ENCODE assay signal across 18 mouse cellular contexts in genomic region chr15:96983581-96984330, GRCm38 (mm10).
DNase-seq lines count a peak whose midpoint lies in the region; ATAC-seq and TF ChIP-seq lines count a peak whose summit lies in the region.
"Had no signal": no experiment of that assay in that cellular context is flagged by ENCODE, and none has a peak within 500 bp of the region (broad histone marks: within the 10 kb centered on the region; RNA-seq: fewer than 3 reads in every experiment).

No protein-coding gene starts in this region.

- TF ChIP-seq POLR2A in lung, adult 2 months (IDR thresholded peaks at IDR 0.05; ENCODE audit: borderline replicate concordance, extremely low read depth, low read depth, low read length) = no peak

- H3K4me2 ChIP-seq in kidney, embryonic 14.5 days (replicated peaks; ENCODE audit: low read depth, low read length) = no peak overlapping the region
- no peak overlapping the region for H3K4me2 ChIP-seq in lung, embryonic 15.5 days
- no peak overlapping the region for H3K4me2 ChIP-seq in intestine, embryonic 15.5 days (replicated peaks)
- H3K4me2 ChIP-seq in stomach, postnatal 0 days (replicated peaks; ENCODE audit: low read depth) = no peak overlapping the region
- H3K4me2 ChIP-seq: hindbrain, embryonic 14.5 days; limb, embryonic 15.5 days; neural tube, embryonic 13.5 days had no signal

- H3K27ac ChIP-seq in kidney, embryonic 14.5 days (ENCODE audit: low read depth, low read length) = peak overlapping the region; percentile 71; the same call in 1 of the 2 replicates
- H3K27ac ChIP-seq in lung, embryonic 15.5 days = peak overlapping the region; percentile 83
- peak overlapping the region; percentile 52; the same call in 1 of the 2 replicates for H3K27ac ChIP-seq in intestine, embryonic 15.5 days
- H3K27ac ChIP-seq in stomach, postnatal 0 days (replicated peaks) = no peak overlapping the region
- H3K27ac ChIP-seq: forebrain, embryonic 10.5 days; hindbrain, embryonic 14.5 days; limb, embryonic 15.5 days; midbrain, embryonic 10.5 days; neural tube, embryonic 13.5 days had no signal

- WGBS in kidney, embryonic 14.5 days = 77% methylated on average over 13 of the region's 13 CpGs
- 46% methylated on average over 13 of the region's 13 CpGs for WGBS in lung, embryonic 15.5 days
- WGBS in lung, adult 2 months = 63% methylated on average over 13 of the region's 13 CpGs
- 55% methylated on average over 13 of the region's 13 CpGs for WGBS in intestine, embryonic 15.5 days
- 46% methylated on average over 13 of the region's 13 CpGs for WGBS in stomach, postnatal 0 days

- no peak overlapping the region for H3K4me3 ChIP-seq in kidney, embryonic 14.5 days (ENCODE audit: low read length)
- H3K4me3 ChIP-seq in lung, embryonic 15.5 days = no peak overlapping the region
- no peak overlapping the region for H3K4me3 ChIP-seq in lung, adult 2 months (replicated peaks; ENCODE audit: extremely low read depth, low read depth, low read length)
- no peak overlapping the region for H3K4me3 ChIP-seq in intestine, embryonic 15.5 days (replicated peaks)
- H3K4me3 ChIP-seq in stomach, postnatal 0 days (ENCODE audit: low read depth, low read length) = no peak overlapping the region
- H3K4me3 ChIP-seq: forebrain, embryonic 10.5 days; limb, embryonic 15.5 days; midbrain, embryonic 10.5 days; neural tube, embryonic 13.5 days had no signal

- DNase-seq in kidney, adult 8-10 months = no peak
- DNase-seq in lung, adult 2 months = no peak
- no peak for DNase-seq in stomach, postnatal 0 days (ENCODE audit: low spot score)
- no peak for DNase-seq in cerebellum, adult 9-10 months
- DNase-seq: adrenal gland, postnatal 10 days; B cell, adult 2 months; cerebellum, adult 11 months; gastrocnemius, postnatal 14 days; heart, postnatal 14 days; thymus, postnatal 36 days had no signal

- ATAC-seq in kidney, embryonic 14.5 days (ENCODE audit: low FRiP score, low TSS enrichment) = no peak
- ATAC-seq in lung, embryonic 15.5 days (ENCODE audit: borderline replicate concordance, extremely low read depth, low FRiP score, low TSS enrichment) = peak; percentile 88
- peak; percentile 65; the same call in 1 of the 2 replicates for ATAC-seq in intestine, embryonic 15.5 days
- ATAC-seq in stomach, postnatal 0 days (ENCODE audit: low FRiP score, low TSS enrichment) = 0 out of 2 replicates have a peak, but pooled peaks have one; percentile 49

- H3K36me3 ChIP-seq in kidney, embryonic 14.5 days (ENCODE audit: control insufficient read depth, insufficient read depth, low read length) = no peaks in the 10 kb centered on the region
- H3K36me3 ChIP-seq in lung, embryonic 15.5 days = no peaks in the 10 kb centered on the region
- no peaks in the 10 kb centered on the region for H3K36me3 ChIP-seq in intestine, embryonic 15.5 days
- H3K36me3 ChIP-seq in stomach, postnatal 0 days (ENCODE audit: control insufficient read depth, insufficient read depth, low read length) = no peaks in the 10 kb centered on the region
- H3K36me3 ChIP-seq: forebrain, embryonic 10.5 days; limb, embryonic 15.5 days; midbrain, embryonic 10.5 days; neural tube, embryonic 13.5 days had no signal

- no peak overlapping the region for H3K9ac ChIP-seq in kidney, embryonic 14.5 days (ENCODE audit: low read depth, low read length)
- no peak overlapping the region for H3K9ac ChIP-seq in lung, embryonic 15.5 days
- no peak overlapping the region for H3K9ac ChIP-seq in intestine, embryonic 15.5 days
- H3K9ac ChIP-seq in stomach, postnatal 0 days (ENCODE audit: low read length) = no peak overlapping the region
- H3K9ac ChIP-seq: hindbrain, embryonic 14.5 days; limb, embryonic 15.5 days; neural tube, embryonic 13.5 days had no signal

- no peaks in the 10 kb centered on the region for H3K4me1 ChIP-seq in kidney, embryonic 14.5 days (ENCODE audit: control insufficient read depth, insufficient read depth, low read length)
- H3K4me1 ChIP-seq in lung, embryonic 15.5 days = 0 out of 2 replicates have a peak, but pooled peaks cover 8% of the 10 kb centered on the region
- no peaks in the 10 kb centered on the region for H3K4me1 ChIP-seq in lung, adult 2 months (ENCODE audit: control insufficient read depth, insufficient read depth, low read length)
- H3K4me1 ChIP-seq in intestine, embryonic 15.5 days (replicated peaks) = 0 out of 2 replicates have a peak, but pooled peaks cover 2% of the 10 kb centered on the region
- no peaks in the 10 kb centered on the region for H3K4me1 ChIP-seq in stomach, postnatal 0 days (replicated peaks; ENCODE audit: control insufficient read depth, insufficient read depth)
- H3K4me1 ChIP-seq: forebrain, embryonic 10.5 days; limb, embryonic 15.5 days; midbrain, embryonic 10.5 days had no signal

- no peaks in the 10 kb centered on the region for H3K27me3 ChIP-seq in kidney, embryonic 14.5 days (ENCODE audit: control insufficient read depth, insufficient read depth, low read length)
- H3K27me3 ChIP-seq in lung, embryonic 15.5 days = no peaks in the 10 kb centered on the region
- no peaks in the 10 kb centered on the region for H3K27me3 ChIP-seq in intestine, embryonic 15.5 days (replicated peaks)
- H3K27me3 ChIP-seq in stomach, postnatal 0 days (ENCODE audit: control insufficient read depth, insufficient read depth, low read length) = no peaks in the 10 kb centered on the region
- H3K27me3 ChIP-seq: limb, embryonic 15.5 days; neural tube, embryonic 13.5 days had no signal

- no peak for TF ChIP-seq EP300 in stomach, postnatal 0 days (optimal IDR thresholded peaks at IDR 0.05)

- no peak for TF ChIP-seq CTCF in lung, adult 2 months (IDR thresholded peaks at IDR 0.05; ENCODE audit: insufficient read depth, low read length)
- no peak for TF ChIP-seq CTCF in stomach, postnatal 0 days (IDR thresholded peaks at IDR 0.05; ENCODE audit: low read depth)

- H3K9me3 ChIP-seq in kidney, embryonic 14.5 days (ENCODE audit: control insufficient read depth, low read length) = no peaks in the 10 kb centered on the region
- no peaks in the 10 kb centered on the region for H3K9me3 ChIP-seq in lung, embryonic 15.5 days
- no peaks in the 10 kb centered on the region for H3K9me3 ChIP-seq in intestine, embryonic 15.5 days
- no peaks in the 10 kb centered on the region for H3K9me3 ChIP-seq in stomach, postnatal 0 days (ENCODE audit: control insufficient read depth, low read length)
- H3K9me3 ChIP-seq: forebrain, embryonic 10.5 days; limb, embryonic 15.5 days; midbrain, embryonic 10.5 days had no signal
